Mouse (Mus musculus) NIH3T3 (cell line): ENCODE results near the gene Rab12.

Experiments
- DNase-seq: peaks from one replicate; pipeline ENCODE4 v3.0.0-alpha.2; 2012; ENCODE audit warnings: low read depth

The Rab12 gene

GRCm38 (mm10) chr17:66519554-66520553, at the start of gene Rab12:
TSS of gene Rab12 (minus strand) at chr17:66519729.
- peak; percentile 94 for DNase-seq

DNA sequence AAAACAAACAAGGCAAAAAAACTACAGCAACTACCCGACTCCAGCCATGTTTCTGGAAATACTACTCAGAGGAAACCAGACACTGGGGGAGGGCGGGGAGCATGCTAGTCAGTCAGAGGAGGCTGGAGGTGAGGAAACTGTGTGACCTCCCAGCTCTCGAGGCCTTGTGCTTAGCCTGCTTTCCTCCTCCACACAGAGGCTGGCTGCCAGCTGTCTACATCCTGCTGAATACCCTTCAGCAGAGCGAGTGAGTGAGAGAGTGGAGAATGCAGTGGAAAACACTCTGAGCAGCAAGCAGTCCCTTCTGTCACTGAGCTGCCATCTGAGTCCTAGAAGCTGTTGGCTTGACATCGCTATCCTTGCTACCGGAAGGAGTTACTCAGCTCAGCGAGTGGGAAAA, 44.7 kb upstream of the Rab12 start:
- peak; percentile 27 for DNase-seq

DNA sequence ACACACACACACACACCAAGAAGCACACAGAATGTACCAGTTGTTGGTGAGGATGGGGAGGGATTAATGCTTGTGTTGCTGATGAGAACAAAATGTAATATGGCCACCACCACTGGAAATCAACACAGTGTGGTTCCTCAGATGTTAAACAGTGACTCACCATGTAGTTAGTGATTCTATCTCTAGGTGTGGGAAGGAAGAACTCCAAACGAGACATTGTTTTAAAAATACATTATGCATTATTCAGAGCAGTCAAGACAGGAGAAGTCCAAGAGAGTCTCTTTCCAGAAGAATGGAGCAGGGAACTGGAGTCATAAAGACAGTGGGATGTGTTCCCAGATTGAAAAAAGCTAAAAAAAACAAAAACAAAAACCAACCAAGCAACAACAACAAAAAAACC, 44.0 kb upstream of the Rab12 start:
- DNase-seq: no peak

DNA sequence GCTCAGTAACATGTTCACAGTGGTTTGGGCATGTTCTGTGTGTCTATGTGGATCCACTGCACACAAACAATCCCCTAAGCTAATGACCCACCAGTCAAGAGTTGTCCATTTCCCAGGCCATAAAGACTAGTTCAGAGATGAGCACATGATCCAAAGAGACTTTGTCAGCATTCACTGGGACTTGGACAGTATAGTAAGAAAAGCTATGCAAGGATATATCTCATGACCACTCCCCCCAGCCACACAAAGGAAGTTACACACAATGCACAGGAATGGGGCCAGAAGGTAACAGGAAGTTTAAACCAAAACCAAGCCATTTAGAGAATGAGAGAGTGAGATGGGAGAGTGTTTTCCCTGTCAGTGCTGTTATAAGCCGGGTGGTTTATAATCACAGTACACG, 41.9 kb upstream of the Rab12 start:
- no peak for DNase-seq

GRCm38 (mm10) chr17:66558404-66559317, 39.1 kb upstream of the Rab12 start:
- DNase-seq: peak; percentile 25

DNA sequence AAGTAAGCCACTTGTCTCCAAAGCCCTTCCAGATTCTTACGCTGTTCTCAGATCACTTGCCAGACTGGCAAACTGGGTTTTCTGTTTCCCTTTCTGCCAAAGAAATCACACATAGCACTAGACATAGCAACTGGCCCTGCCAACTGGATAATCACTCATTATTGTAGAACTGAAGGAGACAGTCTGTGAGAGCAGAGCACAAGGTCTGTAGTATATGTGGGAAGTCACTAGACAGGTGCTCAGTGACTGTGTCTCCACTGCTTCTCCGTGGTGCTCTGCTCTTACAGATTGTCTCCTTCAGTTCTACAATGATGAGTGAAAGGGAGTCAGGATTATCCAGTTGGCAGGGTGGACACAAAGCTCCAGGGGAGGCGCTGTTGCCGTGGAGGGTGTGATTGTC, 33.2 kb upstream of the Rab12 start:
- no peak for DNase-seq

DNA sequence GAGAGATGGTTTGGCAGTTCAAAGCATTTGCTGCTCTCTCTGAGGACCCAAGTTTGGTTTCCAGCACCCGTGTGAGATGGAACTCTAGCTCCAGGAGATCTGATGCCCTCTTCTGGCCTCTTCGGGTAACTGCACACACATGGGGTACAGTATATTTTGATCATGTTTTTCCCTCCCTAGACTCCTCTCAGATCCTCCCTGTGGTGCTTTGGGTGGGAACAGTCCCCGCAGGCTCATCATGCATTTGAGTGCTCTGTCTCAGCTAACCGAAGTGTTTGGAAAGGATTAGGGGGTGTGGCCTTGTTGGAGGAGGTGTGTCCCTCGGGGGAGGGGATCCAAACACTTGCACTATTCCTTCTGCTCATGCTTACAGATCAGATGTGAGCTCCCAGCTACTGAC, 31.0 kb upstream of the Rab12 start:
- no peak for DNase-seq

DNA sequence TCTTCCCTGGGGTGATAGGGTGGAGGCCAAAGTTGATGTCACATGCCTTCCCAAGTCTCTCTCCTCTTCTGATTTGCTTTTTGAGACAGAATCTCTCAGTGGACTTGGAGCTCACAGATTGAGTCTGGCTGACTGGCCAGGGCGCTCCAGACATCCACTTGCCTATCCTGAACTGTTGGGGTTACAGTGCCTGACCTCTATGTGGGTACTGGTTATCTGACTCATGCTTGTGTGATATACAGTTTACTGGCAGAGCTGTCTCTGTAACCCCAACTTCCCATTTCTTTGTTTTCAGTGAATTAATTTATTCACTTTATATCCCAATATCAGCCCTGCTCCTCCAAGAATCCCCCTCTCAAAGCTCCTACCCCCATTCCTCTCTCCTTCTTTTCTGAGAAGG, 12.8 kb upstream of the Rab12 start:
- DNase-seq: no peak

GRCm38 (mm10) chr17:66523396-66523795, 3.9 kb upstream of the Rab12 start:
- peak; percentile 24 for DNase-seq

DNA sequence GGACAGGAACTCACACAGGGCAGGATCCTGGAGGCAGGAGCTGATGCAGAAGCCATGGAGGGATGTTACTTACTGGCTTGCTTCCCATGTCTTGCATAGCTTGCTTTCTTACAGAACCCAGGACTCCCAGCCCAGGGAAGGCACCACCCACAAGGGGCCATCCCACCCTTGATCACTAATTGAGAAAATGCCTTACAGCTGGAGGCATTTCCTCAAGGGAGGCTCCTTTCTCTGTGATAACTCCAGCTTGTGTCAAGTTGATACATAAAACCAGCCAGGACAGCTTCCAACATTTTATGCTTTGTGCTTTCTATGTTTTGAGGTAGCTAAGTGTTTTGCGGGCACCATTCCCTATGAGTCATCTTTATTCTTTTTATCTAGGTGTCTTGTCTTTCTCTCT, 3.1 kb upstream of the Rab12 start:
- DNase-seq: peak; percentile 21

DNA sequence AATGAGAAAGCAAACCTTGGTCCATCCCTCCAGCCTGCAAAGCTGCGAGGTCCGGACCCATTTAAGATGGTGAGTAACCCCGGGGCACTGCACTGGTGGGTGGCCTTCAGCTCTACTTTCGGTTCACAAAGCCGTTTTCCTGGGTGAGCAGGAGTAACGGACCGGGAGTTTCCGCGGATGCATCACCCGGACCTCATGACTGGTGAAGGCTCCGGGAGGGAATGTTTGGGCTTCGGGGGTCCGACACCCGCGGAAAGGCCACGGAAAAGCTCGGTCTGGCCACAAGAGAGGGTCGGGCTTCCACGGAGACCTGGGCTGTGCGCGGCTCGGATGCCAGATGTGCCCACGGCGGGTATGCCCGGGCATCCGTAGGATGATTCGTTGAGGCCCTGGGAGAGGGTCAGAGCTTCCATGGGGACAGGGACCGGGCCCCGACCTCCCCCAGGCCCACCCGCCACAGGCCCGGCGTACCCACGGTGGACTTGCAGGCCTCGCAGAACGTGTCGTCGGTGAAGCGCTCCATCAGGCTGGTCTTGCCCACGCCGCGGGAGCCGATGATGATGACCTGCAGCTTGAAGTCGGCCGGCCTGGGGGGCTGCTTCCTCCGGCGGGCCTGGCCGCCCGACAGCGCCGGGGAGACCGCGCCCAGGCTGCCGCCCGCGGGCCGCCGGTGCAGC, 514 bp downstream of the Rab12 start:
- peak; percentile 68 for DNase-seq

- DNase-seq: no peak
Observed at GRCm38 (mm10) chr17:66516953-66517352, 2.6 kb downstream of the Rab12 start.

- DNase-seq: no peak
Observed at GRCm38 (mm10) chr17:66514288-66514995, 5.1 kb downstream of the Rab12 start.

DNA sequence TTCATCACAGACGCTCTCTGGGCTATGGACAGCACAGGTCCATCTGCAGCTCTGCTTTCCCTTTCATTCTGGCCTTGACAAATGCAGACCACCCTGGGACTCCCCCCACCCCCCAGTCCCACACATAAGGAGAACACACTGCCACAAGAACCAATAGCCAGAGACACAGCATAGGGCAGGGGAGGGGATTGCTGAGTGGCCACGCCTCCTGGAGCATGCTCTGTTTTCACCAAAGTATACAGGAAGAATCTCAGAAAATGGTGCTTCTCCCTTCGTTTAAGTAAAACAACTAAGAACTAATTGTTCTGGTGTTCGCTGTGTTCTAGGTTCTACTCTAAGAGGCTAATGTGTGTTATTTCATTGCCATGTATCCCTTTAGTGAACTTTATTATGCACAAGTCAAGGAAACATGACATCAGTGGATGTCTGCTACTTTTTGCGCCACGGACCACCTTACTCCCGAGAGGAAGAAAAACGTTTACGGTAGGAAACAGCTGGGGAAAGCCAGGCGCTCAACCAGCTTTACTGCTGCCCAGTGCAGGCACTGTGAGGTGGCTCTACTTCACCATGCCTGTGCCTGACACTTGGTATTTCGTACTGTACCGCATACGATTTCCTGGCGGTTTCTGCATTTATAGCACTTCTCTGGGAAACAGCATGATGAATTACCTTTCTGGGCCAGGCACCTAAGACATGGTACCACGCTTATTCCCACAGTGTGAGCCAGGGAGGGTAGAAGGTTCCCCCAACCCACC, 7.2 kb downstream of the Rab12 start:
- DNase-seq: no peak

- DNase-seq: peak; percentile 96
Observed at GRCm38 (mm10) chr17:66510221-66510683, 9.3 kb downstream of the Rab12 start.

DNA sequence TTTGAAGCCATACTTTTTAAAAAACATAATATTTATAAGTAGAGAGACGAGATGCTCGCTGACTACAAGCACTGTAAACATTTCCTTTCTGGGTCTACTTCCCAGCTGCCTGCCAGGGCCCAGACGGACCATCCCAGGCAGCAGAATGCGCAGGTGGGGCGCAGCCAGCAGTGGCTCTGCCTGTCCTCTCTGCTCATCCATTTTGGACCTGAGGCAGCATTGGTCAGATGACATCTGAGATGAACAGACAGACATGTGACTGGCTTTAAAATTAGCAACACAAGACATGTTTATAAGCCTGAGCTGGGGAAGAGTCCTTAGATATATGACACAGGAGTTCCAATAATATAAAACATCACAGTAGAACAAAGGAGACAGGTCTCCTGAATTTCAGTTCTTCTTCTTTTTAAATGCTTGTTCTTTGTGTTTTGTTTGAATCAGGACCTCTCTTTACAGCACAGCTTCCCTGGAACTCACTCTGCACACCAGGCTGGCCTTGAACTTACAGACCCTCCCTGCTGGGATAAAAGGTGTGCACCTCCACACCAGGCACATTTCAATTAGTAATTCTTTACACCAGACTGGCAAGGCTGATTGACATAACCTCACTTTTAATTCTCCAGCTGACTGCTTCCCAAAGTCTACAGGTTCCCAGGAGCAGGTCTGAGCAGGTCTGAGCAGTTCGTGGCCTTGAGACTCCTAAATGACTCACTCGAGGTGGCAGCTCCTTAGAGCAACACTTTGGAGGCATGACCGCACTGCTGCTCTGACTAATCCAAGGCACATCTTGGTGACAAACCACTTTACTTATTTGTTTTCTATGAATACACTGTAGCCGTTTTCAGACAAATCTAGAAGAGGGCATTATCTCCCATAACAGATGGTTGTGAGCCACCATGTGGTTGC, 12.2 kb downstream of the Rab12 start:
- no peak for DNase-seq

DNA sequence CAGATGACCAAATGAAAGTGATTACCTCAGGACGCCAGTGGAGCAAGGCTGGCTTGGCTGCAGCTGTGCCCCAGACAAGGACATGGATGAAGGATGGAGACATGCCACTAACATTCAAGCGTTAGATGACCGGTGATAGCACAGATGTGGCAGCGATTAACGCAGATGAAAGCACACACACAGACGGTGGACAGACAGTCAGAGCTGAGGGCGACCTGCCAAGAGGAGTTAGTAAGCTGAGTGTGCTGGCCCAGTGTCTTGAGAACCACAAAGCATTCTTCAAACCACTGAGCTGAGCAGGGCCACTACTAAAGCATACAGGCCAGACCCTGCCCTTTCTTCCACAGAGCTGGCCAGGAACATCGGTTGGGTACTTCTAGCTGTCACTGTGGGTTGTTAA, 14.6 kb downstream of the Rab12 start:
- DNase-seq: peak; percentile 78

DNA sequence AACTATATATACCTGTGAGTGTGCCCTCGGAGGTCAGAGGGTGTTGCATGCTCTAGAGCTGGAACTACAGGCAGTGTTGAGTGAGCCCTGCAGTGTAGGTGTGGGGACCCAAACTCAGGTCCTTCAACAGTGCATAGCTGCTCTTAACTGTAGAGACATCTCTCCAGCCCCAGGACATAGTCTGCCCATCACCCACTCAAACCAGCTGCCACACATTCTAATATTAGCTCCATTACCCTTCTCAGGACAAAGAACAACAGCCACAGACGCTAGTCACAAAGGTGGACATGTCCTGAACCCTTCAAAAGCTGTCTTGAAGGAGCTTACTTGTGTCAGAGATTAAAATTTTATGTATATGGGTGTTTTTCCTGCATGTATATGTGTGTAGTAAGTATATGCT, 15.3 kb downstream of the Rab12 start:
- no peak for DNase-seq

- no peak for DNase-seq
Observed at GRCm38 (mm10) chr17:66503466-66503865, 16.1 kb downstream of the Rab12 start.

DNA sequence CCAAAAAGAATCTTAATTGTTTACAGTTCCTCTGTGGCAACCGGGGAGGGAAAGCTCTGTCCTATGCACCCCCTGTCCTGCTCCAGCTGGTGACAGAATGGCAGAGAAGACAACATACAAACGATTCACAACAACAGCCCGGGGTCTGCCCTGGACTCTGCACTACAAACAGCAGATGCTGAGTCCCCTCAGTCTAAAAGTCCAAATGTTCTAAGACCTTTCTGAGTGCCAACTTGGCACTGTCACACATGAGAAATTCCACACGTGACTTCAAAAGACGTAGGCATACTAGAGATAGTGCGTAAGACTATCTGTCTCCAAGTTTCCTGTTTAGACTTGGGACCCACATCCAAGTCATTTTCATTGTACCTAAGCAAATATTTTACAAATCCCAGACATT, 16.7 kb downstream of the Rab12 start:
- no peak for DNase-seq
